Mouse (Mus musculus): ENCODE results near the gene Cd300c.
"Not testable (repeated sequence)": the region's sequence is repeated elsewhere in the genome, so short reads cannot be mapped to it uniquely, and the experiment has no call there.

Gene Cd300c

DNA sequence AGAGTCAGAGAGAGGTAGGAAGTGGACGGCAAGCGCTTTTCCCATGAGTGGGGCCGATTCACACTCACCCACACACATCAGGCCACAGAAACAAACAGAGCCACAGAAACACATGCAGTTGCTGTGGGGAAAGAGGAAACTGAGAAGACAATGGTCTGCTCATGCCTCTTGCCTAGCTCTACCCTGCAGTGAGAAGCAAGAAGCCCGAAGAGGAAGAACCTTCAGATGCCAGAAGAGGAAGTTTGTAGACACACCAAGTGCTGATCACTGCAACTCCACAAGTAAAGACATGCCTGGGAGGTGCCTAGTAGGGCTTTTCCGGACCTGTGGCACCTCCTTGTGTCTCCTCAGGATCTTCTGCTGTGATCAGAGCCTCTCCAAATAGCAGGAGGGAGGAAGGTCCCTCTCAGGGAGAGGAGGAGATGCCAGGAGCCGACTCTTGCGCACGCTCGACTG, at the start of gene Cd300c:
TSS of gene Cd300c (minus strand) at position 406 of the 456 bp plus-strand sequence.
- no peak for ATAC-seq (ENCODE audit: insufficient number of reproducible peaks, low FRiP score, low TSS enrichment)

DNA sequence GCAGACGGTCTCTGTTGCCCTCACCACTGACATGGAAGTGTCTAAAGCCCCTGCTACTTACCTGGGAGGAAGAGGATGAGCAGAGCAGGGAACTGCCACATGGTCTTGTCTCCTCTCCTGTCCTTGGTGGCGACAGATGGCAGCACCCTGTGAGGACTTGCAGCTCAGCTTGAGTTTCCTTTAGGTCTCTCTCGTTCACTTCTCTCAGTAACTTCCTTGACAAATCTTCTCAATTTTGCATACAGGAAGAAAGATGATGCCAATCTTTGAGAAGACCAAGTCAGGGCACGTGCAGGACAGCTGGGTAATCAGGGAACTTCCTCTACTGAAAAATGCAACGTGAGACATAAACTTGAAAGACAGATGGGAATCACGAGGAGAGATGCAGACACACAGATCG, 47.1 kb upstream of the Cd300c start, which contains the start of gene Cd300ld2:
TSS of gene Cd300ld2 (minus strand) at position 101 of the 400 bp plus-strand sequence.
- not testable (repeated sequence) for ATAC-seq (ENCODE audit: insufficient number of reproducible peaks, low FRiP score, low TSS enrichment)

DNA sequence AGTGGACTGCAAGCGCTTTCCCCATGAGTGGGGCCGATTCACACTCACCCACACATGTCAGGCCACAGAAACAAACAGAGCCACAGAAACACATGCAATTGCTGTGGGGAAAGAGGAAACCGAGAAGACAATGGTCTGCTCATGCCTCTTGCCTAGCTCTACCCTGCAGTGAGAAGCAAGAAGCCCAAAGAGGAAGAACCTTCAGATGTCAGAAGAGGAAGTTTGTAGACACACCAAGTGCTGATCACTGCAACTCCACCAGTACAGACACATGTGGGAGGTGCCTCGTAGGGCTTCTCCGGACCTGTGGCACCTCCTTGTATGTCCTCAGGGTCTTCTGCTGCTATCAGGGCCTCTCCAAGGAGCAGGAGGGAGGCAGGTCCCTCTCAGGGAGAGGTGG, 35.1 kb upstream of the Cd300c start:
- ATAC-seq (ENCODE audit: insufficient number of reproducible peaks, low FRiP score, low TSS enrichment), result no peak

DNA sequence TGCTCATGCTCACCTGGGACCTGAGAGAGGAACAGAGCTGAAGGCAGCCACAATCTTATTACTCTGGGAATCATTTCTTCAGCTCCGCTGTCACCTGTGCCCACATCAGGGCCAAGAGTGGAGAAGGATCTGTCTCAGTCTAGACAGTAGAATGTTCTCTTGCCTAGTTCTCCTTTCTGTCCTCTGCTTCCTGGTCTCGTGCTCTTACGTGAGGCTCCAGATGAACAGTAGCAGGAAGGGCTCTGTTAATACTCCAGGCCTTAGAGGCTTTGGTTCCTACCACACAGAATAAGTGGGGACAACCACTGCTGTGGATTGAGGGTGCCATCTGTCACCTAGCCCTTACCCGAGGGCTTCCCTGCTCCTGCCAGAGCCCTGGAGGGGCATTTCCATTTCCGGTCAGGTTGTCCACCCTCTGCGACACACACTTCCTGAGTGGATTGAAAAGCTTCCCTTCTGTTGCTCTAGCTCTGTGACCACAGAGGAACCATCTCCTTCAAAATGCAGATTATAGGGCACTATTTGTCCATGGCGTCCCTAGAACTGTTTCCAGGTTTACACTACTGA, 32.6 kb upstream of the Cd300c start, which contains the start of gene Cd300c2:
TSS of gene Cd300c2 (minus strand) at position 407 of the 567 bp plus-strand sequence.
- no peak for ATAC-seq (ENCODE audit: insufficient number of reproducible peaks, low FRiP score, low TSS enrichment)

DNA sequence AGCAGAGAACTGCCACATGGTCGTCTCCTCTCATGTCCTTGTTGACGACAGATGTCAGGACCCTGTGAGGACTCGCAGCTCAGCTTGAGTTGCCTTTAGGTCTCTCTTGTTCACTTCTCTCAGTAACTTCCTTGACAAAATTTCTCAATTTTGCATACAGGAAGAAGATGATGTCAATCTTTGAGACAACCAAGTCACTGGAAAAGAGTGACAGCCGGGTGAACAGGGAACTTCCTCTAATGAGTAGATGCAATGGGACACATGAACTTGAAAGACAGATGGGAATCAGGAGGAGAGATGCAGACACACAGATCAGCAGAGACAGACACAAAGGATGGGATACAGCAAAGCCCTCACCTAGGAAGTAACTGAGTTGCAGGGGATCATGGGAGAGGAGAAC, 20.8 kb upstream of the Cd300c start, which contains the start of gene Cd300ld:
TSS of gene Cd300ld (minus strand) at position 130 of the 400 bp plus-strand sequence.
- ATAC-seq (ENCODE audit: insufficient number of reproducible peaks, low FRiP score, low TSS enrichment), result no peak

DNA sequence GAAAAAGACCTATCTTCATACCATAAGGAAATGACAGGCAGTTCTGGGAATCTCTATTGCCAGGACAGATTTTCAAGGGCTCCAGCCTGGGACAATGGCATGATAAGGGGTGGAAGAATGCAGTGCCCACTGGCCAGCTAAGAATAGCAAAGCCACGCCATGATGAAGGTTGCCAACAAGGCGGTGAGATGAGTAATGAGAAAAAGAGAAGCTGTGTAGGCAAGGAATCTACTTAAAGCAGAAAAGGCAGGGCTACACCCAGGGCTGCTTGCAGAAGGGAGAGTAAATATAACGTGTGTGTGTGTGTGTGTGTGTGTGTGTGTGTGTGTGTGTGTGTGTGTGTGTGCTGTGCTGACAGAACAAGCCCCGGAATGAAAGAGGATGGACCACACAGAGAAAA, 12.9 kb upstream of the Cd300c start:
- ATAC-seq (ENCODE audit: insufficient number of reproducible peaks, low FRiP score, low TSS enrichment), result no peak

DNA sequence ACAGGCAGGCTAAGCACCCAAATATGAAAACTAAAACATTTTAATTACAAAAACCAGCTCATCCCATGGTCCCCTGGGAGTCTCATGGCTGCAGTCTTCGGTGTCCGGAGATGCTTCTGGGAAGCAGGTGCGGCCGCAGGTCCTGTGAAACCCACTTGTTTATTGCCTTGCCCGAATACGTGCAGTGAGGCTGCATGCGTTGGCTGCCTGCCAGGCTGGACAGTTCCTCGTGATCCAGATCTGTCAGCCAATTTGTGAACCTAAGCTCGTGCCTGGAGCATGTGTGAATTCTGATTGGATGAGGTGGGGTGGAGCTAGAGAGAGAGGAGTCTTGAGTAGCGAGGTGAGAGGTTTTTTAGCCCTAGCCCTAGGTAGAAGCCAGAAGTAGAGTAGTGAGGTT, 3.8 kb upstream of the Cd300c start:
- no peak for ATAC-seq (ENCODE audit: insufficient number of reproducible peaks, low FRiP score, low TSS enrichment)

DNA sequence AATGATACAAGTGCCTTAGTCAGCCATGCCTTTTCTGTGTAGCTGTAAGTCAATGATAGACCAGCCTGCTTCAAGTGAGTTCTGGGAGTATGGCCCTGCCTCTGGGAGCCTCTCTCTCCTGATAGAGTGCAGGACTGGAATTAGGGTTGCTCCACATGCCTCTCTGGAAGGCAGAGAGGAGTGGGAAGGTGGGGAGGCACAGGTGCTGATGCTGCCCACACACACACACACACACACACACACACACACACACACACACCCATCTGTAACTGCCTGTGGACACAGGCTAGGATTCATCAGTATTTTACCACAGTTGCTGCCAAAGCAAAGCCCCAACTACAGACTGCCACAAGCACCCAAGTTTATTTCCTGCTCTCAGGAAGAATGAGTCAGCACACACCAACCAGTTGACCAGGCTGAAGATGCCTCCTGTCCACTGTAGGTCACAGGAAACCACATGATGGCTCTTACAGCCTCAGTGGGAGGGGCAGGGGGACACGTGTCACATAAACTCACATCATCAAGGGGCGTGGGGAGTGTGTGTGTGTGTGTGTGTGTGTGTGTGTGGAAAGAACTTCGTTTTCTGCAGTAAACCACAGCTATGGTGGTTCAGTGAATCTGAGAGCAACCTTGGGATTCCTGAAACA, 3.7 kb downstream of the Cd300c start:
- ATAC-seq (ENCODE audit: insufficient number of reproducible peaks, low FRiP score, low TSS enrichment), result no peak

DNA sequence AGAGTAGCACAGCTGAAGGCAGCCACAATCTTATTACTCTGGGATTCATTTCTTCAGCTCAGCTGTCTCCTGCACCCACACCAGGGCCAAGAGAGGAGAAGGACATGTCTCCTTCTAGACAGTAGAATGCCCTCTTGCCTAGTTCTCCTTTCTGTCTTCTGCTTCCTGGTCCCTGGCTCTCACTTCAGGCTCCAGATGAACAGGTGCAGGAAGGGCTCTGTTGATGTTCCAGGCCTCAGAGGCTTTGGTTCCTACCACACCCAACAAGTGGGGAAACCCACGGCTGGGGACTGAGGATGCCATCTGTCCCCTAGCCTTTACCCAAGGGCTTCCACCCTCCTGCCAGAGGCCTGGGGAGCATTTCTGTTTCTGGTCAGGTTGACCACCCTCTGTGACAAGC, 8.6 kb downstream of the Cd300c start:
- ATAC-seq (ENCODE audit: insufficient number of reproducible peaks, low FRiP score, low TSS enrichment), result no peak

DNA sequence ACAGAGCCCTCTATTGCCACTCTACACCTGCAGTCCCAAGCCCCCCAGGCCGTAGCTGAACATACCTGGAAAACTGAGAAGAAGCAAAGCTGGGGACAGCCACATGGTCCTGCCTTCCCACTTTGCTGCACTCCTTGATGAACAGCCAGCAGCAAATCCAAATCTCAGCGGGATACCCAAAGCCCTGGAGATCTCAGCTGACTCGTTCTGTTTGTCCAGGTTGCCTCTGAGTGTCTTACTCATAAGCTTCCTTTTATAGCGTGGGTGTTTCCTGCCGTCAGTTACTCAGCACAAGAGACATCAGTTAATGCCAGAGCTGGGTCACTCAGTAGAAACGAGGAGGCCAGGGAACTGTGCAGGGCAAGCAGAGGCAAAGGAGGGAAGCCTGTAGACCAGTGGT, 34.8 kb downstream of the Cd300c start, which contains the start of gene Cd300lb:
TSS of gene Cd300lb (minus strand) at position 243 of the 400 bp plus-strand sequence.
- ATAC-seq (ENCODE audit: insufficient number of reproducible peaks, low FRiP score, low TSS enrichment), result 0 out of 2 replicates have a peak, but pooled peaks have one; percentile 45

DNA sequence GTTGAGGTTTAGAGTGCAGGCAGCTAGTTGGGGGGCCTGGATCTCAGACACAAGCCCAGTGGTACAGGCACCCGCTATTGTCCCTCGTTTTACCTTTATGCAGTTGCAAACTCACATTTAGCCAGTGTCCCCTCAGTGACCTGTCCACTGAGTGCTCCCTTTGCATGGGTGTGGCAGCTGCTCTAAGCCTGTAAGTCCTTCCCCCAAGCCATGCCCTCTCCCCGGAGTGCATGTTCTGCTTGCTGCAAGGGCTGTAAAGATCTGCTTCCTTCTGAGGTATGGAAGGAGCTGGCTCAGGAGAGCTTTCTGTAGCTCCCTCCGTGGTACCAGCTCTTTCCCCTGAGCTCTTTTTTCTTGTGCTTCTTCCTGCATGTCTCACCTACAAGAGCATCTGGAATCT, 35.4 kb downstream of the Cd300c start:
- no peak for ATAC-seq (ENCODE audit: insufficient number of reproducible peaks, low FRiP score, low TSS enrichment)

DNA sequence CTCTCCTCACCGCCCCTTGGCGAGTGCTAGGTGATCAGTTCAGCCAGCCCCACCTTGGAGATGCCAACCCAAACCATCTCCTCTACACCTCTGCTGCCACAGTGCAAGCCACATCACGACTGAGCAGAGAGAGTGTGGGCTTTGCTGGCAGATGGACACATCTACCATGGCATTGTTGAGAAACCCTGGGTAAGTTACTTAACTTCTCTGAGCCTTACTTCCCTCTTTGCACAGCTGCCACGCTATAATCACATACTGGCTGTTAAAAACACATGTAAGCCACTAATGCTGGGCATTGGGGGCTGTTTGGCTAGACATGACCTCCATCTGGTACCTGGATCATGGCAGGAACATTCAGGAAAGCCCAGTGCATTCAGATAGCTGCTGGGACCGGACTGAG, 37.9 kb downstream of the Cd300c start:
- ATAC-seq (ENCODE audit: insufficient number of reproducible peaks, low FRiP score, low TSS enrichment), result no peak

DNA sequence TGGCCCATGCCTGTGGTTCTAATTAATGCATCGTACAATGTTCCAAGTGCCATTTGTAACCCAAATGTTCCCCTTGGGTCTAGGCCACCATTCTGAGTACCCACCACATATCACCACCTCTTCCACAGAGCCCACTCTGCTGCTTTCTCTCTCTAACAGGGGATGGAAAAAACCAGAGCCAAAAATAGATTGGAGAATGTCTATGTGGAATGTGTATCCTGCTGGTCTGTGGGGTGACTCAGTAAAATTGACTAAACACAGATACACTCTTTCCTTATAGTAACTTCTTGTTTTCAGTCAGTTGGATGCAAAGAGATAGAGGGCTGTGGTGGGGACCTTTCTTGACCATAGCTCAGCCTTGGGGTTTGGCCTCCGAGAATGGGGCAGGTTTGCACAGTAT, 39.4 kb downstream of the Cd300c start:
- no peak for ATAC-seq (ENCODE audit: insufficient number of reproducible peaks, low FRiP score, low TSS enrichment)

DNA sequence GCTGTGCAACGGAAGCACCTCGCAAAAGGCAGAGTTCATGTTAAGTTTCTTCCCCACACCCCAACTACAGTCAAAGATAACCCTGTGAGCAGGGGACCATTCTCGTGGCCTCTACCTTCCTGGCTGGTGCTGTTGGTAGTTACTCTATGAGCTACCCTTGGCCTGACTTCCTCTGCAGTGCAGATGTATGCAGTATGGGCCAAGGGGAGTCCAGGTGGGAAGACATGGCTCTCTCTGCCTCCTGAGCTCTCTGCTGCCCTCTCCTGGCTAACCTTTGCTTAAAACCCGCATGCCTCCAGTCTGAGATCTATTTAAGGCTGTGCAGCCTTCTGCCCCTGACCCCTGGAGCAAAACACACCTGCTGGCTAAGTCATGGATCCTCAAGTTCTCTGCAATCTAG, 45.0 kb downstream of the Cd300c start:
- no peak for ATAC-seq (ENCODE audit: insufficient number of reproducible peaks, low FRiP score, low TSS enrichment)

DNA sequence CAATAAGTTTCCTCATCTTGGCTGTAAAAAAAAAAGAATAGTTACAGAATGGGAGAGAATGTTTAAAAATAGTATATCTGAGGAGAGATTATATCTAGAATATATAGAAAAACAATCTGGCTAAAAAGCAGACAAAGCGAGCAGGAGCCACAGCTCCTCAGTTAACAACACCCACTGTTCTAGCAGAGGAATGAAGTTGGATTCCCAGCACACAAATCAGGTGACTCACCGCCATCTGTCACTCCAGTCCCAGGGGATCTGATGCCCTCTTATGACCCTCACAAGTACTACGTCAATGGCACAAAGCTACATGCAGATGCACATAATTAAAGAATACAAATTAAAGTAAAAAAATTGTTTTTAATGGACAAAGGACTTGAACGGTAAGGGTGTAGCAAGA, 46.5 kb downstream of the Cd300c start:
- no peak for ATAC-seq (ENCODE audit: insufficient number of reproducible peaks, low FRiP score, low TSS enrichment)

DNA sequence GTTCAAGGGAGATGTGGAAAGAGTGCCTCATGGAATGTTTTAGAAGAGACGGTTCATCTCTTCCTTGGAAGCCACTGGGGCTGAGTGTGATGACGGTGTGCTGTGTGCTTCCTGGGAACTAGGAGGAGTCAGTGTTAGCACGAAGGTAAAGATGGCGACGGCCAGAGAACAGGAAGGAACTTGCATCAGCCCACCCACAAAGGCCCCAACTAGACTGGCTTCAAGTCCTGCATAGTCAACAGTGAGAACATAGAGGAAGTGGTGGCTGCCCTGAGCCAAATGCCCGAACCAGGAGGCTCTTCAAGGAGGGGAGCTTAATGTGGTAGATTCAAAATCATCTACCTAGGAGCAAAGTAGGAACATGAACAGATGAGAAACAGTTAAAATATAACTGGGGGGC, 51.8 kb downstream of the Cd300c start:
- no peak for ATAC-seq (ENCODE audit: insufficient number of reproducible peaks, low FRiP score, low TSS enrichment)

DNA sequence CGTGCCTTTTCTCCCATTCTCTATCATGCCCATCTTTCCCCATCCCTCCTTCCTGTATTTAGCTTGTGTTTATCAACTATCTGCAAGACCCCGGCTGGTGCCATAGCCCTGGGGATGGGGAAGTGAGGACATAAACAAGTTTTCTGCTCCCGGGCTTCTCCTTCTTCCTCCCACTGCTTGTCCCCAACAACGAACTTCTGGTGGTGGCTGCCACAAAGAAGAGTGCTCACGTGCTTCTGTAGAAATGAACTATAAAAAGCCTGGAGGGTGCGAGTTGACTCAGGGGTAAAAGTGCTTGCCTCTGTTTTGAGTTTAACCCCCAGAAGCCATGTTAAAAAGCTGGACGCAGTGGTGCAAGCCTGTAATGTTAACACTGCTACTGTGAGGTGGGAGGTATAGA, 54.0 kb downstream of the Cd300c start:
- ATAC-seq (ENCODE audit: insufficient number of reproducible peaks, low FRiP score, low TSS enrichment), result no peak

DNA sequence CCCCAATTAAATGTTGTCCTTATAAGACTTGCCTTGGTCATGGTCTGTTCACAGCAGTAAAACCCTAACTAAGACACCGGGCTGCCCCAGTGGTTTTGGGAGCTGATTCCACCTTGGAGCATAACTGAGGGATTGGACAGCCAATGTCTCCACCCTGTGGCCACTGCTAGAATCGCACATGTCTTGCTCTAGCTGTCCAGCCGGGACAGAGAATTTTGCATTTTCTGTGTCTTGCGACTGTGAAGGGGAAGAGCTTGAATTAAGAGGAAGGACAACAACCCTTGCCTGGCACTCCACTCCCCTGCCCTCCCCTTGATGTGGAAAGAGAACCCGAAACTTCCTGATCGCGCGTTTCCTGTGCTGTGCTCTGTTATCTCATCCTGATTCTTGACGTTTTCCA, 56.1 kb downstream of the Cd300c start:
- ATAC-seq (ENCODE audit: insufficient number of reproducible peaks, low FRiP score, low TSS enrichment), result peak; percentile 66; the same call in 1 of the 2 replicates

DNA sequence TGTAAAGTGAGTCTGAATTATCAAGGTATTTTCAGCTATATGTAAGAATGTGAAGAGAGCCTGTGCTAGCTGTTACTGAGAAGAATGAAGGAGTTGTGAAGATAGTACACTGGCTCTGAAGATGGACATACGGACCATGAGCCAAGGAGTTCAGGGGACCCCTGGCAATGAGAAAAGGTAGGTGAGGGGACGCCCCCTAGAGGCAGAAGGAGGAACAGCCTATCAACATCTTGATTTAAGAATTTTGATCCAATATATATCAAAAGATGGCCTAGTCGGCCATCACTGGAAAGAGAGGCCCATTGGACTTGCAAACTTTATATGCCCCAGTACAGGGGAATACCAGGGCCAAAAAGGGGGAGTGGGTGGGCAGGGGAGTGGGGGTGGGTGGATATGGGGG, 59.4 kb downstream of the Cd300c start:
- not testable (repeated sequence) for ATAC-seq (ENCODE audit: insufficient number of reproducible peaks, low FRiP score, low TSS enrichment)

DNA sequence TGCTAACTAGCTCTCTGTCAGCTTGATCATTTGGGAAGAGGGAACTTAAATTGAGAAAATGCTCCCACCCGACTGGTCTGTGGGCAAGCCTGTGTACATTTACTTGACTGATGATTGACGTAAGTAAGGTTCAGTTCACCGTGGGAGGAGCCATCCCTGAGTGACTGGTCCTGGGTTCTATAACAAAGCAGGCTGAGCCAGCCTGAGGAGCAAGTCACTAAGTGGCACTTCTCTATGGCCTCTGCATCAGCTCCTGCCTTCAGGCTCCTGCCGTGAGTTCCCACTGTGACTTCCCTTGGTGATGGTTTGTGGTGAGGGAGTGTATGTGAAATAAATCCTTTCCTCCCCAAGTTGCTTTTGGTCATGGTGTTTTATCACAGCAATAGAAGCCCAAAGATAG, 60.9 kb downstream of the Cd300c start:
- ATAC-seq (ENCODE audit: insufficient number of reproducible peaks, low FRiP score, low TSS enrichment), result no peak

DNA sequence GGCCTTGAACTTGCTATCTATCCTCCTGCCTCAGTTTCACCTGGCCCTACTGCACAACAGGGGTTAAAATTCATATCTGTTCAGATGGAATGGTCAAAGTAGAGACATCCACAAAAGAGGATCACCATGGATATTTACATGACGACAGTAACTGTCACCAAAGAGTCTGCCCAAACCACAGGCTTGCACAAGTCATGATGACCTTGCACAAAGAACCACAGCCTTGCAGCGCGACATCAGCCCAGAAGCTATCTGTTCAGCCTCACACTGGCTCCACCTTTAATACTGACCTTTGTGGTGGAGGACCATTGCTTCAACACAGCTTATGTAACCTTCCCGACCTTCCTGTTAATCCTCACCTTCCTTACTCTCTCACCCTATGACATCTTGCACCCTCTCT, 61.4 kb downstream of the Cd300c start:
- no peak for ATAC-seq (ENCODE audit: insufficient number of reproducible peaks, low FRiP score, low TSS enrichment)

All from cerebellum, adult (tissue).